Mouse (Mus musculus) hindbrain, postnatal 0 days (tissue): ENCODE measurements around the gene Paqr7. TPM values are rescaled to one million over a fixed set of nuclear protein-coding genes. Genes with fewer than 3 reads are reported as not detected.
A peak's percentile ranks its signal among the peaks of the same experiment; 100 is the strongest.

Experiments
- ATAC-seq: fragments of 200-750 bp; cut with Nextera tagmentation; 2 replicates; pipeline ENCODE4 v1.8.0; 2017; ENCODE audit warnings: mild to moderate bottlenecking, moderate TSS enrichment, moderate library complexity
- DNase-seq: peaks from one replicate; pipeline ENCODE4 v3.0.0-alpha.2; 2015; ENCODE audit warnings: low spot score
- H3K27ac ChIP-seq: fragments of 300-500 bp; sonication (generic); 2 replicates; pipeline ENCODE4 v1.5.1; 2014; ENCODE audit warnings: mild to moderate bottlenecking
- H3K27me3 ChIP-seq: fragments of 300-500 bp; sonication (generic); 2 replicates; pipeline ENCODE4 v1.6.1; 2014; ENCODE audit warnings: low read length, mixed read lengths; ENCODE audit not compliant: insufficient read depth
- H3K36me3 ChIP-seq: fragments of 300-500 bp; sonication (generic); 2 replicates; pipeline ENCODE4 v1.6.1; 2014; ENCODE audit warnings: low read length, mixed read lengths; ENCODE audit not compliant: insufficient read depth
- H3K4me1 ChIP-seq: fragments of 300-500 bp; sonication (generic); 2 replicates; pipeline ENCODE4 v1.6.1; 2014; ENCODE audit warnings: antibody characterized with exemption, low read length, mixed read lengths; ENCODE audit not compliant: insufficient read depth
- H3K4me2 ChIP-seq: fragments of 300-500 bp; sonication (generic); 2 replicates; pipeline ENCODE4 v1.6.1; 2014; ENCODE audit warnings: low read depth, mild to moderate bottlenecking, low read length, moderate library complexity, mixed read lengths
- H3K4me3 ChIP-seq: fragments of 300-500 bp; sonication (generic); 2 replicates; pipeline ENCODE4 v1.5.1; 2014; ENCODE audit warnings: low read length
- H3K9ac ChIP-seq: fragments of 300-500 bp; sonication (generic); replicated peaks from 2 replicates; pipeline ENCODE4 v1.6.1; 2014; ENCODE audit warnings: mild to moderate bottlenecking, low read length, moderate library complexity, mixed read lengths
- H3K9me3 ChIP-seq: fragments of 300-500 bp; sonication (generic); 2 replicates; pipeline ENCODE4 v1.6.1; 2016; ENCODE audit warnings: low read length, mixed read lengths
- CTCF ChIP-seq: IDR thresholded peaks from 2 replicates; pipeline ENCODE4 v1.5.1; 2016; ENCODE audit warnings: antibody characterized with exemption, control low read depth, low read depth
- WGBS: fragments of 180-500 bp; shearing (Covaris S2); extraction: QIAGEN DNeasy Blood & Tissue Kit; methylation state at CpG from one replicate; pipeline ENCODE4 v1.1.7; 2014; 5-methylcytosine and 5-hydroxymethylcytosine counted together
- polyA plus RNA-seq: library from polyadenylated mRNA; unstranded; fragments of >200 nt; fragmentation: Nextera tagmentation; extraction: Ambion mirVana; gene quantifications from 2 replicates; pipeline ENCODE4 v1.2.1, GENCODE M21; 2015
- total RNA-seq: library from RNA; depleted of rRNA; stranded (reverse); fragments of >200 nt; gene quantifications from 2 replicates; pipeline ENCODE4 v1.2.3, GENCODE M21; 2014

Gene Paqr7
- total and polyA plus RNA-seq, 2 experiments from 2014 or later = 41.1 to 142 TPM

- H3K4me1 ChIP-seq = no peaks in the 10 kb centered on the region
- H3K36me3 ChIP-seq = peaks cover 18% of the 10 kb centered on the region
- H3K4me3 ChIP-seq = no peak overlapping the region
- DNase-seq = no peak
- no peak overlapping the region for H3K27ac ChIP-seq
- TF ChIP-seq CTCF = no peak
- 89% methylated on average over 19 of the region's 19 CpGs for WGBS
- H3K27me3 ChIP-seq = no peaks in the 10 kb centered on the region
- no peak for ATAC-seq
- H3K9ac ChIP-seq = no peak overlapping the region
- no peaks in the 10 kb centered on the region for H3K9me3 ChIP-seq
- H3K4me2 ChIP-seq = no peak overlapping the region
Observed at GRCm38 (mm10) chr4:134506713-134507112, 10.2 kb downstream of the Paqr7 start.

- peak overlapping the region; percentile 40 for H3K4me3 ChIP-seq
- H3K4me2 ChIP-seq = peak overlapping the region; percentile 71
- DNase-seq (no peak), ATAC-seq (peak; percentile 33; the same call in 1 of the 2 replicates)
- peaks cover 18% of the 10 kb centered on the region for H3K36me3 ChIP-seq
- no peak for TF ChIP-seq CTCF
- H3K27ac ChIP-seq = no peak overlapping the region
- no peak overlapping the region for H3K9ac ChIP-seq
- no peaks in the 10 kb centered on the region for H3K4me1 ChIP-seq
- no peaks in the 10 kb centered on the region for H3K9me3 ChIP-seq
- no peaks in the 10 kb centered on the region for H3K27me3 ChIP-seq
- WGBS = 80% methylated on average over 4 of the region's 4 CpGs
Observed at GRCm38 (mm10) chr4:134510396-134510795, 13.9 kb downstream of the Paqr7 start.

GRCm38 (mm10) chr4:134510845-134511411 is 14.4 kb downstream of the Paqr7 start, which contains the start of gene Aunip:
Gene Aunip (plus strand): TSS chr4:134510999.
- under 1% methylated on average over 42 of the region's 42 CpGs for WGBS
- peak within 1 kb of the TSS; percentile 40 for H3K4me3 ChIP-seq
- H3K9me3 ChIP-seq = no peaks in the 10 kb centered on the region
- H3K4me1 ChIP-seq = no peaks in the 10 kb centered on the region
- H3K4me2 ChIP-seq = peak within 1 kb of the TSS; percentile 71
- peak; percentile 9; the same call in 1 of the 2 replicates for TF ChIP-seq CTCF
- peak; percentile 97 for DNase-seq
- H3K27ac ChIP-seq = no peak within 1 kb of the TSS
- no peaks in the 10 kb centered on the region for H3K27me3 ChIP-seq
- peaks cover 18% of the 10 kb centered on the region for H3K36me3 ChIP-seq
- peak within 1 kb of the TSS; percentile 36 for H3K9ac ChIP-seq
- ATAC-seq = peak; percentile 94

GRCm38 (mm10) chr4:134511730-134512129 is 15.2 kb downstream of the Paqr7 start:
- no peaks in the 10 kb centered on the region for H3K27me3 ChIP-seq
- WGBS = 76% methylated on average over 6 of the region's 6 CpGs
- peak overlapping the region; percentile 40 for H3K4me3 ChIP-seq
- peak overlapping the region; percentile 71 for H3K4me2 ChIP-seq
- no peak for DNase-seq
- peaks cover 17% of the 10 kb centered on the region for H3K36me3 ChIP-seq
- no peak for TF ChIP-seq CTCF
- no peak for ATAC-seq
- peak overlapping the region; percentile 36; the same call in 1 of the 2 replicates for H3K9ac ChIP-seq
- no peak overlapping the region for H3K27ac ChIP-seq
- H3K9me3 ChIP-seq = no peaks in the 10 kb centered on the region
- H3K4me1 ChIP-seq = no peaks in the 10 kb centered on the region

- DNase-seq (peak; percentile 61), ATAC-seq (no peak)
- no peaks in the 10 kb centered on the region for H3K27me3 ChIP-seq
- H3K36me3 ChIP-seq = peaks cover 6% of the 10 kb centered on the region
- WGBS = 23% methylated on average over 14 of the region's 15 CpGs
- H3K9me3 ChIP-seq = no peaks in the 10 kb centered on the region
- H3K4me2 ChIP-seq = peak overlapping the region; percentile 36
- no peak overlapping the region for H3K4me3 ChIP-seq
- TF ChIP-seq CTCF = peak; percentile 58
- no peaks in the 10 kb centered on the region for H3K4me1 ChIP-seq
- H3K27ac ChIP-seq = no peak overlapping the region
- no peak overlapping the region for H3K9ac ChIP-seq
Observed at GRCm38 (mm10) chr4:134512798-134513197, 16.3 kb downstream of the Paqr7 start.

GRCm38 (mm10) chr4:134514309-134514930 is 17.9 kb downstream of the Paqr7 start:
- TF ChIP-seq CTCF = no peak
- H3K4me2 ChIP-seq = no peak overlapping the region
- no peaks in the 10 kb centered on the region for H3K27me3 ChIP-seq
- no peak overlapping the region for H3K4me3 ChIP-seq
- H3K9ac ChIP-seq = no peak overlapping the region
- no peak for ATAC-seq
- no peaks in the 10 kb centered on the region for H3K36me3 ChIP-seq
- WGBS = 92% methylated on average over 11 of the region's 11 CpGs
- DNase-seq = no peak
- H3K27ac ChIP-seq = no peak overlapping the region
- H3K4me1 ChIP-seq = no peaks in the 10 kb centered on the region
- no peaks in the 10 kb centered on the region for H3K9me3 ChIP-seq

- Histone ChIP-seq H3K4me3 (no peak overlapping the region), H3K36me3 (no peaks in the 10 kb centered on the region), H3K4me2 (no peak overlapping the region), H3K9me3 (no peaks in the 10 kb centered on the region), H3K4me1 (no peaks in the 10 kb centered on the region), H3K9ac (no peak overlapping the region), H3K27me3 (no peaks in the 10 kb centered on the region), H3K27ac (no peak overlapping the region)
- 83% methylated on average over 7 of the region's 7 CpGs for WGBS
- no peak for TF ChIP-seq CTCF
- ATAC-seq (no peak), DNase-seq (no peak)
Observed at GRCm38 (mm10) chr4:134515614-134516013, 19.1 kb downstream of the Paqr7 start.
